Comparison of ENCODE assay signal across 8 mouse cellular contexts in genomic region chr4:57434705-57435360, GRCm38 (mm10). TPM values are rescaled to one million over a fixed set of nuclear protein-coding genes. Genes with fewer than 3 reads are reported as not detected.
DNase-seq lines count a peak whose midpoint lies in the region; ATAC-seq and TF ChIP-seq lines count a peak whose summit lies in the region.

No protein-coding gene starts in this region.

- H3K9me3 ChIP-seq in neural tube, embryonic 15.5 days (replicated peaks) = no peaks in the 10 kb centered on the region

- peak overlapping the region; percentile 83 for H3K4me2 ChIP-seq in neural tube, embryonic 15.5 days

- ATAC-seq in neural tube, embryonic 15.5 days (ENCODE audit: low FRiP score) = peak; percentile 30

- H3K36me3 ChIP-seq in neural tube, embryonic 15.5 days = no peaks in the 10 kb centered on the region

- H3K4me1 ChIP-seq in neural tube, embryonic 15.5 days = peaks cover 27% of the 10 kb centered on the region

- TF ChIP-seq CTCF in gastrocnemius, adult 2 months (IDR thresholded peaks at IDR 0.05) = no peak

- 10% methylated on average over 19 of the region's 19 CpGs for WGBS in neural tube, embryonic 15.5 days

- peak overlapping the region; percentile 67 for H3K9ac ChIP-seq in neural tube, embryonic 15.5 days (replicated peaks)

- H3K27me3 ChIP-seq in neural tube, embryonic 15.5 days (replicated peaks) = peaks cover 5% of the 10 kb centered on the region; the same call in 1 of the 2 replicates

- H3K4me3 ChIP-seq in gastrocnemius, adult 2 months = peak overlapping the region; percentile 80
- peak overlapping the region; percentile 59 for H3K4me3 ChIP-seq in neural tube, embryonic 15.5 days (replicated peaks)

- no peak overlapping the region for H3K27ac ChIP-seq in gastrocnemius, adult 2 months
- H3K27ac ChIP-seq in neural tube, embryonic 15.5 days (replicated peaks) = peak overlapping the region; percentile 90

- intact Hi-C loops in gastrocnemius, adult 2 months (cut with DNase I) = no loop called here

- DNase-seq in gastrocnemius, adult 2 months = no peak
- DNase-seq in gastrocnemius, adult 8-10 months (ENCODE audit: low spot score in 2 of 2) = no peak
- DNase-seq in right cerebral cortex, adult 2 months (ENCODE audit: low spot score in 2 of 2) = peak; percentile 22 to 40
- no peak for DNase-seq in right cerebral cortex, postnatal 36 days (ENCODE audit: low spot score in 2 of 2)
- DNase-seq in layer of hippocampus, postnatal 14 days (ENCODE audit: low spot score in 2 of 2) = peak; percentile 33 to 51
- no peak for DNase-seq in thymus, postnatal 0 days (ENCODE audit: low spot score)
- no peak for DNase-seq in adrenal gland, adult 18-20 months (ENCODE audit: low spot score in 2 of 2)

RNA-seq across cellular contexts. Expression of gene Palm2, which starts 0.8 kb away (rescaled TPM):
- under 1 TPM; 0.28 to 0.98 TPM for total RNA-seq in gastrocnemius, adult 2 months (2021)
- under 1 TPM in 3 of 4 experiments, not detected in 1; 0.17 to 0.79 (median 0.58) TPM for total RNA-seq in gastrocnemius, adult 8-10 months (2022)
- 10 to 100 TPM; 48.6 to 57.0 TPM for total RNA-seq in layer of hippocampus, postnatal 14 days (2021)
- polyA plus RNA-seq in neural tube, embryonic 15.5 days (2015; fragmentation: Nextera tagmentation; extraction: Ambion mirVana) = 13.6 and 16.9 TPM in 2 replicates
- polyA plus RNA-seq in thymus, postnatal 0 days (2015; fragmentation: Nextera tagmentation; extraction: Ambion mirVana) = 0.22 TPM in 2 replicates
- 10 to 100 TPM; 10.3 to 43.5 TPM for total RNA-seq in adrenal gland, adult 18-20 months (2021)

Comparison
In these comparisons a context has a peak if more than half of its experiments do, and no peak if none do; other contexts are left out.
1. DNase-seq: peak in right cerebral cortex, adult 2 months (2 of 2) and layer of hippocampus, postnatal 14 days (2 of 2); none in gastrocnemius, adult 2 months (single experiment), gastrocnemius, adult 8-10 months (0 of 2), right cerebral cortex, postnatal 36 days (0 of 2), thymus, postnatal 0 days (single experiment) and adrenal gland, adult 18-20 months (0 of 2).
2. RNA of gene Palm2, which starts 0.8 kb away (total RNA-seq): 48.6 to 57.0 TPM in layer of hippocampus, postnatal 14 days and 10.3 to 43.5 TPM in adrenal gland, adult 18-20 months; 0.28 to 0.98 TPM in gastrocnemius, adult 2 months and 0.17 to 0.79 TPM in gastrocnemius, adult 8-10 months; every median in the first group is over 4 times any median in the second.